Mouse (Mus musculus): ENCODE data around the gene Rab11fip5. TPM values are rescaled to one million over a fixed set of nuclear protein-coding genes. Genes with fewer than 3 reads are reported as not detected.

The Rab11fip5 gene
- polyA plus RNA-seq, 1 experiment, result 75.2 TPM

DNA sequence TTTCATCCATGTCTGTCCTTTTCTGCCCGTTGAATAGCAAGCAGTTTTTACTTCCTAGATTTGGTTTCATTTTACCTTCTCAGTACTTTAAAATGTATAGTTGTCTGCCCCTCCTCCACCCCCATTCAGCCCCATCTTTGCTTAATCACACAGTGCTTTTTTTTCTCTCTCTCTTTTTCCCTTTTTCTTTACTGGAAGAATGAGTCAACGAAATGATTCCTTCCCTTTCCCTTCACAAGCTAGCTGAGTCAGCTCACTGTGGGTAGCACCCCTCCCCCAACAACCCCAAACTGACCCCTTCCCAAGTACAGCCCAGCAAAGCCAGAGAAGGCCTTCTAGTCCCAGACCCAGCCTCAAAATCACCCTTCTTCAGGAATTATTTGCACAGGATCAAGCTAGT is 49.3 kb downstream of the Rab11fip5 start:
- TF ChIP-seq CTCF (IDR thresholded peaks at IDR 0.05; ENCODE audit: borderline replicate concordance, insufficient read depth, low read depth, low read length) (no peak), POLR2A (IDR thresholded peaks at IDR 0.05; ENCODE audit: borderline replicate concordance, insufficient read depth, low read length) (no peak)
- H3K27ac ChIP-seq (ENCODE audit: insufficient read depth, low read length), result no peak overlapping the region
- no peaks in the 10 kb centered on the region for H3K4me1 ChIP-seq (ENCODE audit: control insufficient read depth, insufficient read depth, low read length)
- no peaks in the 10 kb centered on the region for H3K27me3 ChIP-seq (ENCODE audit: control insufficient read depth, insufficient read depth, low read length)
- DNase-seq, result no peak
- 66% methylated on average over 2 of the region's 2 CpGs for WGBS
- no peak overlapping the region for H3K4me3 ChIP-seq (replicated peaks; ENCODE audit: insufficient read depth, low read depth, low read length)

GRCm38 (mm10) chr6:85320445-85320866 is 54.0 kb downstream of the Rab11fip5 start:
- peak in 1 of 2 experiments; percentile 60 for DNase-seq
- no peaks in the 10 kb centered on the region for H3K4me1 ChIP-seq (ENCODE audit: control insufficient read depth, insufficient read depth, low read length)
- H3K27ac ChIP-seq (ENCODE audit: insufficient read depth, low read length), result no peak overlapping the region
- H3K4me3 ChIP-seq (replicated peaks; ENCODE audit: insufficient read depth, low read depth, low read length), result no peak overlapping the region
- no peaks in the 10 kb centered on the region for H3K27me3 ChIP-seq (ENCODE audit: control insufficient read depth, insufficient read depth, low read length)
- 46% methylated on average over 6 of the region's 6 CpGs for WGBS
- no peak for TF ChIP-seq CTCF (IDR thresholded peaks at IDR 0.05; ENCODE audit: borderline replicate concordance, insufficient read depth, low read depth, low read length)

DNA sequence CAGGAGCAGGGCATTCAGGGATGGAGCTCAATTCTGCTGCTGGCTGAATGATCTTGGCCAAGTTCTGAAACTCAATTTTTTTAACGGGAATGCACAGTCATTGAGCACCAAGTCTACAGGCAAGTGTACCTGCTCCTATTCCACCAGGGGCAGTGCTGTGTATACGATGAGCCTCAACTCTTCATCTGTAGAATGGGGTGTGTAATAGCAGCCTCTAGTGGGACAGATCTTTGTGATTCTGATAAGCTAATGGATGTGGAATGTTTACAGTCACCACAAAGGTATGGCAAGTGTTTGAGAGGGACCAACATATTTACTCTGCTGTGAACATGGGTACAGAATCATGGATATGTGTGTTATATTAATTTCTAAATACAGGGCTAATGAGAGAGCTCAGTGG is 58.2 kb downstream of the Rab11fip5 start:
- WGBS, result 81% methylated on average over 2 of the region's 2 CpGs
- Histone ChIP-seq H3K4me3 (replicated peaks; ENCODE audit: insufficient read depth, low read depth, low read length) (no peak overlapping the region), H3K27ac (ENCODE audit: insufficient read depth, low read length) (peak overlapping the region; percentile 30; the same call in 1 of the 2 replicates), H3K27me3 (ENCODE audit: control insufficient read depth, insufficient read depth, low read length) (no peaks in the 10 kb centered on the region), H3K4me1 (ENCODE audit: control insufficient read depth, insufficient read depth, low read length) (no peaks in the 10 kb centered on the region)
- no peak for DNase-seq
- TF ChIP-seq CTCF (IDR thresholded peaks at IDR 0.05; ENCODE audit: borderline replicate concordance, insufficient read depth, low read depth, low read length) (no peak), POLR2A (IDR thresholded peaks at IDR 0.05; ENCODE audit: borderline replicate concordance, insufficient read depth, low read length) (no peak)

DNA sequence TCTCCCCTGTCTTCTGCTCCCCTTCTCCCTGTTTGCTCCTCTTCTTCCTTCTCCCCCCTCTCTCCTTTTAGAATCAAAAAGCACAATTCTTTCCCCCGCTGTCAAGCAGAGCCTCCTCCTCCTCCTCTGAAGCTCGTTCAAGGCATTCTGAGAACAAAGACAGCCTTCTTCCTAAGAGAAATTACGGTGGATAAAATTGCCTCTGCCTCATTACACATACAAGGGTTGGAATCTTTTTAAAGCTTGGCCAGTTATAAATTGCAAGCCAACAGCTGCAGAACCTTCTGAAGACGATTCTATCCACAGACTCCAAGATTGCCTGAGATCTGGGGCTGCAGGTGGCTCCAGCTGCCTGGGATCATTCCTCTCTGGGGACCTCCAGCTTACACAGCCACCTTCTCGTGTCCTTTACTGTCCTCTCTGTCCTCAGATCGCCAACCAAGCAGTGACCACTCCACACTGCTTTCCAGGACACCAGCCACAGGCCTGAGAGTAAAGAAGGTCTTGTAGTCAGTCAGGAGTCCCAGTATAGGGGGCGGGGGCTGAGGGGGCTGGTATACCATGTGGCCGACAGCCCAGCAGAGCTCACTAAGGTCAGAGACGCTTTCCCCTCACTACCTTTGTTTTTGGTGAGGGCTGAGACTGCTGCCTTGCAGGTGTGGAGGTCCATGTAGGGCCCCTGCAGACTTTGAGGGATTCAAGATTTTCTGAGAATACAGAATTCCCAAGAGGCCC is 60.2 kb downstream of the Rab11fip5 start:
- Histone ChIP-seq H3K4me3 (replicated peaks; ENCODE audit: insufficient read depth, low read depth, low read length) (no peak overlapping the region), H3K27ac (ENCODE audit: insufficient read depth, low read length) (peak overlapping the region; percentile 7; the same call in 1 of the 2 replicates), H3K27me3 (ENCODE audit: control insufficient read depth, insufficient read depth, low read length) (no peaks in the 10 kb centered on the region), H3K4me1 (ENCODE audit: control insufficient read depth, insufficient read depth, low read length) (no peaks in the 10 kb centered on the region)
- no peak for TF ChIP-seq POLR2A (IDR thresholded peaks at IDR 0.05; ENCODE audit: borderline replicate concordance, insufficient read depth, low read length)
- TF ChIP-seq CTCF (IDR thresholded peaks at IDR 0.05; ENCODE audit: borderline replicate concordance, insufficient read depth, low read depth, low read length), result no peak
- 57% methylated on average over 9 of the region's 9 CpGs for WGBS
- DNase-seq, result no peak

DNA sequence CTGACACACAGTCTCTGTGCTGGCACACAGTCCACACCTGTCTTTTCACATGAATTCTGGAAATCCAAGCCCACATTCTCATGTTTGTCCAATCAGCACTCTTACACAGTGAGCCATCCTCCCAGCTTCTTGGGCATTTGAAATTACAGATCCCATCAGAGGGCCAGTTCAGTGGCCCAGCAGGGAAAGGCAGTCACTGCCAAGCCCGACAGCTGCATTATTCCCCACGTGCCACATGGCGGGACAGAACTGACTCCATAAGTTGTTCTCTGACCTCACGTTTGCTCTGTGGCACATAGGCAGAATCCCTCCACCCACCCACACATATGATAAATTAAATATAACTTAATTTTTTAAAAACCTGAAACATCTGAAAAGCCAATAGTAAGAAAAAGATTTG is 66.5 kb downstream of the Rab11fip5 start:
- WGBS, result 23% methylated on average over 4 of the region's 4 CpGs
- DNase-seq, result peak in 1 of 2 experiments; percentile 27
- Histone ChIP-seq H3K4me1 (ENCODE audit: control insufficient read depth, insufficient read depth, low read length) (peaks cover 4% of the 10 kb centered on the region), H3K27ac (ENCODE audit: insufficient read depth, low read length) (no peak overlapping the region), H3K4me3 (replicated peaks; ENCODE audit: insufficient read depth, low read depth, low read length) (no peak overlapping the region), H3K27me3 (ENCODE audit: control insufficient read depth, insufficient read depth, low read length) (no peaks in the 10 kb centered on the region)
- TF ChIP-seq CTCF (IDR thresholded peaks at IDR 0.05; ENCODE audit: borderline replicate concordance, insufficient read depth, low read depth, low read length) (no peak), POLR2A (IDR thresholded peaks at IDR 0.05; ENCODE audit: borderline replicate concordance, insufficient read depth, low read length) (no peak)

- H3K4me1 ChIP-seq (ENCODE audit: control insufficient read depth, insufficient read depth, low read length), result peaks cover 15% of the 10 kb centered on the region
- 95% methylated on average over 3 of the region's 3 CpGs for WGBS
- DNase-seq, result no peak
- no peak overlapping the region for H3K27ac ChIP-seq (ENCODE audit: insufficient read depth, low read length)
- H3K4me3 ChIP-seq (replicated peaks; ENCODE audit: insufficient read depth, low read depth, low read length), result no peak overlapping the region
- H3K27me3 ChIP-seq (ENCODE audit: control insufficient read depth, insufficient read depth, low read length), result no peaks in the 10 kb centered on the region
- no peak for TF ChIP-seq CTCF (IDR thresholded peaks at IDR 0.05; ENCODE audit: borderline replicate concordance, insufficient read depth, low read depth, low read length)
- TF ChIP-seq POLR2A (IDR thresholded peaks at IDR 0.05; ENCODE audit: borderline replicate concordance, insufficient read depth, low read length), result no peak
Observed at GRCm38 (mm10) chr6:85306375-85306774, 68.1 kb downstream of the Rab11fip5 start.

DNA sequence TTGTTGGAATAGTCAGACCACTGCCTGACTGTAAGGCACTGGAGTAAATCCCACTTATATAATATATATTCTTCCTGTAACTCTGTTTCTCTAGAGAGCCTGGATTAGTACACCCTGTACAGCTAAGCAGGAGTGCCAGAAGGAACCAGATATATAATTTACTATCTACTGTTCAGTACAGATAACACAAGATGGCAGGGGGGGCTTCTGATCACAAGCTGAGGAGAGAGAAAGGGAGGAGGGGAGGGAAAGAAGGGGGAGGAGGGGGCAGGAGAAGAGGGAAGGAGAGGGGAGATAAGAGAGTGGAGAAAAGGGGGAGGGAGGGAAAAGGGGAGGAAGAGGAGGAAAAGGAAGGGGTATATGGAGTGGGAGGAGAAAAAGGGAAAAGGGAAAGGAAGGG is 68.6 kb downstream of the Rab11fip5 start:
- TF ChIP-seq CTCF (IDR thresholded peaks at IDR 0.05; ENCODE audit: borderline replicate concordance, insufficient read depth, low read depth, low read length) (no peak), POLR2A (IDR thresholded peaks at IDR 0.05; ENCODE audit: borderline replicate concordance, insufficient read depth, low read length) (no peak)
- no peak for DNase-seq
- peaks cover 15% of the 10 kb centered on the region for H3K4me1 ChIP-seq (ENCODE audit: control insufficient read depth, insufficient read depth, low read length)
- H3K27ac ChIP-seq (ENCODE audit: insufficient read depth, low read length), result no peak overlapping the region
- no peak overlapping the region for H3K4me3 ChIP-seq (replicated peaks; ENCODE audit: insufficient read depth, low read depth, low read length)
- H3K27me3 ChIP-seq (ENCODE audit: control insufficient read depth, insufficient read depth, low read length), result no peaks in the 10 kb centered on the region

DNA sequence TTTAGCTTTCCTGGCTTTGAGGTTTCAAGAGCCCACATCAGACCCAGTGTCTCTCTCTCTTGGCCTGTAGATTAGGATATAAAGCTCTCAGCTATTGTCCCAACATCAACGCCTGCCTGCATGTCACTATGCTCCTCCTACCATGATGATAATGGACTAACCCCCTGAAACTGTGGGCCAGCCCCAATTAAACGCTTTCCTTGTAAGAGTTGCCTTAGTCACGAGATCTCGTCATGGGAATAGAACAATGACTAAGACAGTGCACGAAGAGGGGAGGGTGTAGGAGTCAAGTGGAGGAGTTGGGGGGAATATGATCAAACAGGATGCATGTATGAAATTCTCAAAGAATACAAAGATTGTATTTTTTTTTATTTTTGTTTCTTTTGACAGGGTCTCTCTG is 69.5 kb downstream of the Rab11fip5 start:
- H3K27ac ChIP-seq (ENCODE audit: insufficient read depth, low read length), result no peak overlapping the region
- 94% methylated on average over 5 of the region's 5 CpGs for WGBS
- peaks cover 15% of the 10 kb centered on the region for H3K4me1 ChIP-seq (ENCODE audit: control insufficient read depth, insufficient read depth, low read length)
- no peak overlapping the region for H3K4me3 ChIP-seq (replicated peaks; ENCODE audit: insufficient read depth, low read depth, low read length)
- no peaks in the 10 kb centered on the region for H3K27me3 ChIP-seq (ENCODE audit: control insufficient read depth, insufficient read depth, low read length)
- no peak for TF ChIP-seq CTCF (IDR thresholded peaks at IDR 0.05; ENCODE audit: borderline replicate concordance, insufficient read depth, low read depth, low read length)
- no peak for TF ChIP-seq POLR2A (IDR thresholded peaks at IDR 0.05; ENCODE audit: borderline replicate concordance, insufficient read depth, low read length)
- no peak for DNase-seq

Measured in cerebellum, adult 2 months (tissue).